Mouse (Mus musculus) liver (tissue): ENCODE data around the gene Dock4.

Experiments used
- DNase-seq: peaks from one replicate; pipeline ENCODE4 v3.0.0-alpha.2; 2020; ENCODE audit warnings: mixed read lengths

Gene Dock4

GRCm38 (mm10) chr12:40445648-40446449 lies at the start of gene Dock4, which contains the start of gene Zfp277:
TSS of gene Dock4 (plus strand) at chr12:40445952.
TSS of gene Zfp277 (minus strand) at chr12:40445902.
- peak; percentile 97 for DNase-seq

GRCm38 (mm10) chr12:40398916-40399315 lies 46.8 kb upstream of the Dock4 start:
- DNase-seq: no peak

DNA sequence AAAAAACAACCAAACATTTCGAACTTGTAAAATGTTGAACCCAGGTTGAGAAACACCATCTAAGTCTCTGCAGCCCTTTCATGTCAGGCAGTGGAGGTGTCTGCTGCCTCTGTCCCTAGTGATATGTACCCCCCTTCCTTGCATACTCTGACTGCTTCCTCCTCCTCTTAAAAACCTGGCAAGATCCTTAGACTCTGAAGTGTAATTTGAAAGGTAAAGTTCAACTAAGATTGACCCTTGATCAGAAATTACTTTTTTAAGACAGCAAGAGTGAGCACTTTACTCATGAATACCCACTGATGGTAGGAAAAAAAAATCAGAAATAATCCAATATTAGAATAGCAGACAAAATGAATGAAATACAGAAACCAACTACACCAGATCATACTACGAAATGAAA lies 46.4 kb upstream of the Dock4 start:
- no peak for DNase-seq

DNA sequence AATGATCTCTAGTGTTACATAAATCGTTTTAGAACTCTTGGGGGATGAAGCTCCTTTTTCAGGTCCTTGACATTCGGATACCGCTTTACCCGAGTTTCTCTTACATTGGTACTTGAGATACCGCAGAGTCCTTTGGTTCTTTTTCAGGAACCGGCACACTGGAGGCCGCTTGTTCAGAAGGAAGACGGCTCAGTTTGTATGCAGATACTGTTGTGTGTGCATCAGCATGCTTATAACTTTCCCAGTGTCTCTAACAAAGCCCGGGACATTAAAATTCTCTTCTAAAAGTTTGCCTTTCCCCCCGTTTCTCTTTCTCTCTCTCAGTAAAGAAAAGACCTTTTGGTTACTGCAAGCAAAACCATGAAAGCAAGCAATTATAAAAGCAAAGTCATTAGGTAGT lies 45.9 kb upstream of the Dock4 start:
- DNase-seq: no peak

DNA sequence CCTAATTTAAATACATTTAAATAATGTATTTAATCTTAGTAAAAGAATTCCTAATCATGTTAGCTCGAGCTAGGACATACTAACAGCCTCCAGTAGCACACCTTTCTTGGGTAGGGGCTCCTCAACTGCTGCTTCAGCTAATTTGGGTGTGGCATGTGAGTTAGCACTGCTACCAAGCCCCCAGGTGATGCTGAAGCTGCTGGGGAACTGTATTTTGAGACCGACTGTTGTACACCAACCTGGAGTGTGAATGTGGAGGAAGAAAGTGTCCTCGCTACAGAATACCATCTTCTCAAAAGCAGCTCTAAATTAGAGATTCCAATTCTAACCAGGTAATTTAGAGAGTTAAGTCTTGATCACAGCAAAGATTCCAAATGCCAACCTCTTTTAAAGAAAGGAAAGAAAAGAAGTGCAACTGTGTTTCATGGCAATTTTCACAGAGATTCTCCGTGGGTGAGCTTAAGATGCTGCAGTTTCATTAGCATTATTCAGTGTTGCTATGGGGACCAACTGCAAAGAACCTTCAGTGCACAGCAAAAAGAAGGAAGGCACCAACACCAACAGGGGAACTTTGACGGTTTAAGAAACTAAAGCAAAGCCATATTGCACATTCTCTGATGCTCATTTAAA lies 31.0 kb upstream of the Dock4 start:
- no peak for DNase-seq

DNA sequence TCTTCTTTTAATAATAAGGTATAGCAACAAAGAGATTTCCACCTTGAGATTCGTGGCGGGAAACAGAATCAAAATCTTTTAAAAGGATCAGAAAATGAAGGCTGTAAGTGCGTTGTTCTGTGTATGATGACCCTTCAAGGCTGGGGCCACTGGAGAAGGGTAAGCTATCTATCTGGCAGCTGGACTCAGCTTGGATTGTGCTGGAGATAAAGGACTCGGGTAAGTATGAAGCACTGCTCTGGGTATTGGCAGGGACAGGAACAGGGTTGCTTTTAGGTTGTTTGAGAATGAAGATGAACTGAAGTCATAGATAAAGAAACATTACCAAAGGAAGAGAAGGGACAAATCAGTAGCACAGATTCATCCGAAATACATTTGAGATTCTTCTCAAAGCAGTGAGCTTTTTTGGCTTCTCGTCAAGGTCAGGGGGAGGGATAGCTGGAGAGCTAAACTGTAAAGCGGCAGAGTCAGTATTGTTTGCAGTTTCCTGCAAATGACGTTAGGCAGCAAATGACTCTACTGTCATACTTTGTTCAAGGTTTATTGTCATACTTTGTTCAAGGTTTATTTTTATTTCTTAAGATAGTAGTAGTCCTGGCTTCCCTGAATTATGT lies 30.3 kb upstream of the Dock4 start:
- no peak for DNase-seq

GRCm38 (mm10) chr12:40417257-40417656 lies 28.5 kb upstream of the Dock4 start:
- no peak for DNase-seq

DNA sequence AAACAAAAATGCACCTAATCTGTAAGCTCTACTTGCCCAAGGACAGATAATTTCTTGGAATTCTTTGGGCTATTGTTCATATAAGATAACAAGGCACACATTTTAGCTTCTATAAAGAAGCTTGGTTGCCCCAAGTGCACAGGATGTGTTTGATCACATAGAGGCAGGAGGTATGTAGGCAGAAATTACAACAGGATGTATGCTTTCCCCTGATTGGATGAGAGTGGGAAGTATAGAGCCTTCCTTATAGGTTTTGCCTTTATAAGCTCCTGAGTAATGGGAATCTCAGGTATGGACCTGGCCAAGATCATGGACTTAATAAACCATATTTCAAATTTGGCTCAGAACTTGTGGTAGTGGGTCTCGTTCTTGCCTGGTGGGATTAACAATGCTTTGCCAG lies 20.8 kb upstream of the Dock4 start:
- no peak for DNase-seq

DNA sequence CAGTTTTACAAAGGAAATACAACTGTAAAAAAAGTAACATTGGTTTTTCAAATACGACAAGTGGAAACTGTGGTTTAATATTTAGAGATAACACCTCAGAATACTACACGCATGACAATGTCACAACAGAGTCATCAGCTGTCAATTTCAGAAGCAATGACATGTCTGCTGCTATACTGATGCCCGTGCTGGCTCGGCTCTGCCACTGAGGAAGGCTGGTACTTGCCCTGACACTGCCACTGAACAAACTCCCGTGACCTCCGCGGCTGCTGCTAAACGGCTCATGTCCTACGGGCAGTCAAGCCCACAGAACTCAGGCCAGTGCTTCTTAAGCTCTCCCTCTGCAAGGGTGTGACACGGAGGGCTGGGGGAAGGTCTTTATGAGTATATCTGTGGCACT lies 18.1 kb upstream of the Dock4 start:
- DNase-seq: no peak

DNA sequence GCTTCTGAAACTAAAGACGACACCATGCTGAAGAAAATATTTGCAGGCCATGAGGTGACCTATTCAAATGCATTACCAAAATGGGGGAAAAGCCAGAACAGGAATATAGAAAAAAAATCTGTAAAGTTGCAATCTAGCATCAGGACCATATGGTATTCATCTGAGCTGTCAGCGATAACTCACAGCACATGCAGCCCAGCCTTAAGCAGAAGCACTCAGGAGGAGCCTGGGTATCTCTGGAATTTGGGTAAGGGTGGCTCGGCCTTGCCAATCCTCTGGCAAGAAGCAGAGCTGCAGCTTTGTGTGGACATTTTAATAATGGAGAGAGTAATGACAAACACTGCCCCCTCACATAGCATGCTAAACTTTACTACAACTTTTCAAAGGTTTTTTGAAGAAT lies 15.8 kb upstream of the Dock4 start:
- DNase-seq: no peak

DNA sequence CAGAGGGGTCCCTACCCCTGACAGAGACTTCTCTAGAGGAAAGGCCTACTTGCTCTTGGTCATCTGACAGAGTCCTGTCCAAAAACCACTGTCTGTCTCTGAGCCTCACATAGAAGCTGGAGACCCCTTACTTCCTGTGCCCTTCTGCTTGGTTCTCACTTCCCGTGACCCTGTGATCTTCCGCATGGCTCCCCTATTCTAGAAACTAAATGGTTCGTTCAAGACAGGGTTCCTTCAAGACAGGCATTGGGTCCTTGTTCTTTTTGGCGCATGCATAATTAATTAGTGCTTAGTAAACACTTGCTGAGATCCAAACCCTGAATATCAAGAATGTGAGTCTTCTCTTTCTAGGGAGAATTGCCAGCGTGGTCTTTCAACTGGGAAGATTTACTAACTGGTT lies 14.7 kb upstream of the Dock4 start:
- DNase-seq: no peak

- DNase-seq: no peak
Observed at GRCm38 (mm10) chr12:40434101-40434500, 11.7 kb upstream of the Dock4 start.

- no peak for DNase-seq
Observed at GRCm38 (mm10) chr12:40438049-40438448, 7.7 kb upstream of the Dock4 start.

DNA sequence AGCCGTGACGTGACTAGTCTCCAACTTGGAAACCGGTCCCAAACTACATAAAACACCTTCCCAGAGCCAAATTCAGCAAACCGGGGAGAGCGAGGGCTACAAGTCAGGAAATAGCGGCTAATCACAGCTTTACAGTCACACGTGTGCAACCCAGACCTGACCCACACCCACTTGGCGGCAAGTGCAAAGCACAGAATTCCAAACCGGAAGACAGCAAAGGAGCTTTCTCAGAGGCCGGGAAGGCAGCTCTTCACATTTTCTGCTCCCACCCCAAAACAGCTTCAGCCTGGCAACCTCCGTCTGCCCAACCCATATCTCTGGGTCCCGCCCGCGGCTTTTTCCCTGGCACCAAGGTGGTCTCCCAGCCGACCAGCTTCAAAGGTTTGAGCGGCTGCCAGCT lies 546 bp upstream of the Dock4 start:
- peak; percentile 21 for DNase-seq

- peak; percentile 15 for DNase-seq
Observed at GRCm38 (mm10) chr12:40446450-40447381, 964 bp downstream of the Dock4 start.

- no peak for DNase-seq
Observed at GRCm38 (mm10) chr12:40447561-40448355, 2.0 kb downstream of the Dock4 start.

DNA sequence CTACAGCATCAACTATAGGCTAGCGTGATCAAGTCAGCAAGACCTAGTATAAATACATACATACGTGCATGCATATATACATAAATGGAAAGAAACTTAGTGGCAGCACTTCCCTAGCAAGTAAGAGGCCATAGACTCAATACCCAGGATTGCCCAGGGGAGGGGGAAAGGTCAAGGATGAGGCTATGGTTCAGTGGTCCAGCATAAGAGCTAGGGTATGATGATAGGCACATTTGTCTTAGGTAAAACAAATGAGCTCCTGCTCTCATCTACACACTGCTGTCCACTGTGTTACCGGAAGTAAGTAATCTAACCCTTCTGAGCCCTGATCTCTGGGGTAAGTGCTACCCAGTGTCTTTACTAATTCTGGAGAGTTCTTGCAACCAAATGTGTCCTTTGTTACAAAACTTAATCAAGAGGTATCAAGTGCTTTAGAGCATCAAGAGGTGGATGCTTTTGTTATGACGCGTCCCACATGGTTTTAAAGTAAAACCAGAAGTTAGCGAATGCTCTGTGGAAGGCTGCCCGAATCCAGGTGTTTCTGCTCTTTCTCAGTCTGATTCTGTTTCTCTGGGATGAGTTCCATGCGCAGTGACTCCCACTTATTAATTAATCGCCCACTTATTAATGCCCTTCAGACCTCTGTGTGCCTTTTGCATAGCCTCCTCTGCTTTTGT lies 3.5 kb downstream of the Dock4 start:
- no peak for DNase-seq

- no peak for DNase-seq
Observed at GRCm38 (mm10) chr12:40456517-40456916, 10.8 kb downstream of the Dock4 start.

DNA sequence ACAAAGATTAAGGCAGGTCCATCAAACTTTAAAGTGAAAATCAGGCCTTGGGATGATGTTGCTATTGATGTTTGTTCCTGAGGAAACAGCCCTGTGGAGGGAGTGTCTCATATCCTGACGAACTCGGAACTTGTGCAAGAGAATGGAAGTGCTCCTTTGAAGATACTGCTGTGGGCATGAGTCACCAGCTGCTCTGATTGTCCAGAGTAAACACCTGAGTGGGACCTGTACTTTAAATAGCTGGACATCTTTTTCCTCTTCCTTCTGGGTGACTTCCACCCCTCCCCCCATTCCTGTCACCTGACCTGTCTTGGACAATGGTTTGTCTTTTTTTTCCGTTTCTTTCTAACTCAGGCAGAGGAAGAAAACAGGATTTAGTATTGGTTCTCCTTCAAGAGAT lies 13.2 kb downstream of the Dock4 start:
- DNase-seq: no peak

- DNase-seq: no peak
Observed at GRCm38 (mm10) chr12:40459673-40460265, 14.0 kb downstream of the Dock4 start.

DNA sequence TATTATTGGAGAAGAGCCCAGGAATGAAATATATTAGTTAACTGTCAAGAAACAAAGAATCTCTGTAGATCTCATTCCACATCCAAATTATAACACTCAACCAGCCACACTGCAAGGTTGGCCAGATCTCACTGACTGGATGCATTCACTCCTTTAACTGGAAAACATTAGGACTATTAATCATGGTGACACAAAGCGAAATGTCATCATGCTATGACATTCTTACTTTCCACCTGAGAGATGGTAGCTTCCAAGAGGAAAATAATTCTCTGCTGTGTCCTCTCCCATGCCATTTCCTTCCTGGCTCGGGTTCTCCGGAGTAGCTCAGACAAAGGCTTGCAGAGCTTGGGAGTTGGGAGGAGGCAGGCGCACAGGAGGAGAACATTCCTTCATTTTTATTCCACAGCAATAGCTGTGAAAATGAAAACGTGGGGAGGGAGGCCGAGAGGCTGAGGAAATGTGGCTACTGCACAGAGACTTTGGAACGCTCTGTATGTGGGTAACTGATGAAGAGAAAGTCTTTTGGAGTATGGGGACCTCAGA lies 17.0 kb downstream of the Dock4 start:
- no peak for DNase-seq
